Mouse (Mus musculus): ENCODE measurements around the gene Vmn2r84. TPM values are rescaled to one million over a fixed set of nuclear protein-coding genes. Genes with fewer than 3 reads are reported as not detected.
"Not testable (repeated sequence)": the region's sequence is repeated elsewhere in the genome, so short reads cannot be mapped to it uniquely, and the experiment has no call there.

Vmn2r84 gene
- polyA plus RNA-seq, 1 experiment from 2014 or later: not detected

GRCm38 (mm10) chr10:130364766-130365165 is 29.4 kb downstream of the Vmn2r84 start:
- no peaks in the 10 kb centered on the region for H3K9me3 ChIP-seq
- no peaks in the 10 kb centered on the region for H3K4me1 ChIP-seq
- H3K36me3 ChIP-seq (replicated peaks): no peaks in the 10 kb centered on the region
- DNase-seq (ENCODE audit: low spot score): no peak
- H3K27me3 ChIP-seq (replicated peaks; ENCODE audit: low read depth, poor library complexity, severe bottlenecking): no peaks in the 10 kb centered on the region
- no peak overlapping the region for H3K4me3 ChIP-seq
- H3K27ac ChIP-seq (replicated peaks): no peak overlapping the region

- Histone ChIP-seq H3K4me1 (no peaks in the 10 kb centered on the region), H3K36me3 (replicated peaks) (no peaks in the 10 kb centered on the region), H3K4me3 (no peak overlapping the region), H3K27ac (replicated peaks) (no peak overlapping the region), H3K27me3 (replicated peaks; ENCODE audit: low read depth, poor library complexity, severe bottlenecking) (no peaks in the 10 kb centered on the region), H3K9me3 (no peaks in the 10 kb centered on the region)
- DNase-seq (ENCODE audit: low spot score): no peak
- 65% methylated on average over 2 of the region's 2 CpGs for WGBS
Observed at GRCm38 (mm10) chr10:130363438-130364164, 30.5 kb downstream of the Vmn2r84 start.

GRCm38 (mm10) chr10:130344056-130344455 is 50.1 kb downstream of the Vmn2r84 start:
- H3K27me3 ChIP-seq (replicated peaks; ENCODE audit: low read depth, poor library complexity, severe bottlenecking): no peaks in the 10 kb centered on the region
- 95% methylated on average over 1 of the region's 1 CpGs for WGBS
- H3K9me3 ChIP-seq: no peaks in the 10 kb centered on the region
- no peak for DNase-seq (ENCODE audit: low spot score)
- no peaks in the 10 kb centered on the region for H3K4me1 ChIP-seq
- no peak overlapping the region for H3K27ac ChIP-seq (replicated peaks)
- H3K4me3 ChIP-seq: no peak overlapping the region
- no peaks in the 10 kb centered on the region for H3K36me3 ChIP-seq (replicated peaks)

DNA sequence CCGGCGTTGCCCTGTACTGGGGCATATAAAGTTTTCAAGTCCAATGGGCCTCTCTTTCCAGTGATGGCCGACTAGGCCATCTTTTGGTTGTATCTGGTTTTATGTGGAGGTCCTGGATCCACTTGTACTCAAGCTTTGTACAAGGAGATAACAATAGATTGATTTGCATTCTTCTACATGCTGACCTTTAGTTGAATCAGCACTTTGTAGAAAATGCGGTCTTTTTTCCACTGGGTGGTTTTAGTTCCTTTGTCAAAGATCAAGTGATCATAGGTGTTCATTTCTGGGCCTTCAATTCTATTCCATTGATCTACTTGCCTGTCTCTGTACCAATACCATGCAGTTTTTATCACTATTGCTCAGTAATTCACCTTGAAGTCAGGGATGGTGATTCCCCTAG is 54.1 kb downstream of the Vmn2r84 start:
- 90% methylated on average over 4 of the region's 4 CpGs for WGBS
- not testable (repeated sequence) for H3K9me3 ChIP-seq; H3K36me3 ChIP-seq (replicated peaks); DNase-seq (ENCODE audit: low spot score); H3K27ac ChIP-seq (replicated peaks); H3K4me1 ChIP-seq; H3K27me3 ChIP-seq (replicated peaks; ENCODE audit: low read depth, poor library complexity, severe bottlenecking); H3K4me3 ChIP-seq

GRCm38 (mm10) chr10:130337581-130337980 is 56.6 kb downstream of the Vmn2r84 start:
- H3K9me3 ChIP-seq: no peaks in the 10 kb centered on the region
- no peaks in the 10 kb centered on the region for H3K4me1 ChIP-seq
- H3K27me3 ChIP-seq (replicated peaks; ENCODE audit: low read depth, poor library complexity, severe bottlenecking): no peaks in the 10 kb centered on the region
- 70% methylated on average over 2 of the region's 2 CpGs for WGBS
- DNase-seq (ENCODE audit: low spot score): no peak
- no peaks in the 10 kb centered on the region for H3K36me3 ChIP-seq (replicated peaks)
- H3K27ac ChIP-seq (replicated peaks): no peak overlapping the region
- H3K4me3 ChIP-seq: no peak overlapping the region

DNA sequence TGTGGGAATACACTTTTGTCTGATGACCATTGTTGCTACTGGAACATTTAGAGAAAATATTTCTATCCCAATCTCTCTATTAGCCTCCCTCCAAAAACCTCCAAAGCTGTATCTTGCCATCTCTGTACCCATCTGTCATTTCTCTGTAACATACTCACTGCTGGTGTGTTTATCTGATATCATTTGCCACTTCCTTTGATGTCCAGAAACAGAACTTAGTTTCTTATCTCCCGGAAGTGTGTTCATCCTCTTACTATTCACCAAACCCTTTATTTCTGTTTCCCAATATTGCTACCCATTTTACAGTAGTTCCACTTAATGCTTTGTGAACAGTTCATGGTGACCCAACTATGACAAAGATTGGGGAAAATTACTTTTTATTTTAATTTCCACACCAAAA is 57.7 kb downstream of the Vmn2r84 start:
- no peak for DNase-seq (ENCODE audit: low spot score)
- 86% methylated on average over 1 of the region's 1 CpGs for WGBS
- H3K4me1 ChIP-seq: no peaks in the 10 kb centered on the region
- H3K27me3 ChIP-seq (replicated peaks; ENCODE audit: low read depth, poor library complexity, severe bottlenecking): no peaks in the 10 kb centered on the region
- no peaks in the 10 kb centered on the region for H3K9me3 ChIP-seq
- H3K27ac ChIP-seq (replicated peaks): no peak overlapping the region
- H3K36me3 ChIP-seq (replicated peaks): no peaks in the 10 kb centered on the region
- no peak overlapping the region for H3K4me3 ChIP-seq

GRCm38 (mm10) chr10:130330711-130331110 is 63.4 kb downstream of the Vmn2r84 start:
- Histone ChIP-seq H3K4me1 (no peaks in the 10 kb centered on the region), H3K36me3 (replicated peaks) (no peaks in the 10 kb centered on the region), H3K27ac (replicated peaks) (no peak overlapping the region), H3K9me3 (no peaks in the 10 kb centered on the region), H3K27me3 (replicated peaks; ENCODE audit: low read depth, poor library complexity, severe bottlenecking) (no peaks in the 10 kb centered on the region), H3K4me3 (no peak overlapping the region)
- DNase-seq (ENCODE audit: low spot score): no peak
- WGBS: 88% methylated on average over 1 of the region's 1 CpGs

Other genes with a start within 250 kb of the Vmn2r84 start
- not detected in 2 replicates for gene Olfr825, start 227.6 kb downstream of the Vmn2r84 start, polyA plus RNA-seq (2016; fragmentation: Nextera tagmentation; extraction: Ambion mirVana)
- gene Olfr826, start 210.1 kb downstream of the Vmn2r84 start, polyA plus RNA-seq (2016; fragmentation: Nextera tagmentation; extraction: Ambion mirVana): not detected in 2 replicates
- not detected in 2 replicates for gene Olfr827, start 179.9 kb downstream of the Vmn2r84 start, polyA plus RNA-seq (2016; fragmentation: Nextera tagmentation; extraction: Ambion mirVana)
- 5.9 and 13.1 TPM in 2 replicates for gene Neurod4, start 114.1 kb downstream of the Vmn2r84 start, polyA plus RNA-seq (2016; fragmentation: Nextera tagmentation; extraction: Ambion mirVana)
- gene Tespa1, start 71.5 kb downstream of the Vmn2r84 start, polyA plus RNA-seq (2016; fragmentation: Nextera tagmentation; extraction: Ambion mirVana): not detected in 2 replicates
- gene Vmn2r85, start 35.4 kb upstream of the Vmn2r84 start, polyA plus RNA-seq (2016; fragmentation: Nextera tagmentation; extraction: Ambion mirVana): not detected in 2 replicates
- gene Vmn2r86, start 61.7 kb upstream of the Vmn2r84 start, polyA plus RNA-seq (2016; fragmentation: Nextera tagmentation; extraction: Ambion mirVana): not detected in 2 replicates
- 0.04 TPM in 1 of 2 replicates, not detected in the other for gene Vmn2r87, start 103.1 kb upstream of the Vmn2r84 start, polyA plus RNA-seq (2016; fragmentation: Nextera tagmentation; extraction: Ambion mirVana)

Data from embryonic facial prominence, embryonic 10.5 days (tissue).